ENCODE assay signal across 8 mouse cellular contexts in the genomic region with DNA sequence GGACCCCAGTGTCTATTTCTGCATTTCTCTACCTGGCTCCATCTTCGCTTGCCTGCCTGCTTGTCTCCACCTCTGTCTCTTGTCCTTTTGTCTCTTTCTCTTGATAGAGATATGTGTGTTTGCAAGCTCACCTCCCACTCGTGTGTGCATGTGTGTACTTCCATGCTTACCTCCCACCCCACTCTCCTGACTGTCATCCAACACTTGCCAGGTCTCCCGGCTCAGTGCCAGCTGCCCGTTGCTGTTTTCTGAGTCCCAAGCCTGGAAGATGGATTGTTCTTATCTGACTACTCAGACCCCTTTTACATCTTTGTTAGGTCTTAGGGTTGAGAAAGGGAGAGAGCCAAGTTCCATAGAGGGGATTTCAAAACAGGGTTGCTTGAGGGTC. TPM values are rescaled to one million over a fixed set of nuclear protein-coding genes. Genes with fewer than 3 reads are reported as not detected.
DNase-seq lines count a peak whose midpoint lies in the region; ATAC-seq and TF ChIP-seq lines count a peak whose summit lies in the region.

No protein-coding gene starts in this region.

- 17% methylated on average over 4 of the region's 4 CpGs for WGBS in forebrain, postnatal 0 days
- 8% methylated on average over 4 of the region's 4 CpGs for WGBS in kidney, postnatal 0 days

- H3K4me1 ChIP-seq in megakaryocyte, embryonic 14.5 days: peaks cover 27% of the 10 kb centered on the region
- H3K4me1 ChIP-seq in forebrain, postnatal 0 days (ENCODE audit: insufficient read depth): peaks cover 19% of the 10 kb centered on the region
- H3K4me1 ChIP-seq in kidney, postnatal 0 days (replicated peaks; ENCODE audit: insufficient read depth, low read length): peaks cover 4% of the 10 kb centered on the region; the same call in 1 of the 2 replicates

- TF ChIP-seq POLR2A in brain, embryonic 14.5 days (IDR thresholded peaks at IDR 0.05; ENCODE audit: borderline replicate concordance, extremely low read depth, insufficient read depth, insufficient read length, poor library complexity, severe bottlenecking): no peak

- H3K4me3 ChIP-seq in megakaryocyte, embryonic 14.5 days (replicated peaks): peak overlapping the region; percentile 97
- H3K4me3 ChIP-seq in forebrain, postnatal 0 days (ENCODE audit: low read depth, low read length): peak overlapping the region; percentile 97
- H3K4me3 ChIP-seq in kidney, postnatal 0 days (replicated peaks; ENCODE audit: low read depth, low read length): peak overlapping the region; percentile 93

- no peak for TF ChIP-seq CTCF in brain, embryonic 14.5 days (IDR thresholded peaks at IDR 0.05; ENCODE audit: borderline replicate concordance, extremely low read depth, insufficient read depth, insufficient read length)
- no peak for TF ChIP-seq CTCF in forebrain, postnatal 0 days (IDR thresholded peaks at IDR 0.05; ENCODE audit: low read depth)
- no peak for TF ChIP-seq CTCF in kidney, postnatal 0 days (IDR thresholded peaks at IDR 0.05; ENCODE audit: low read depth)

- DNase-seq in brain, embryonic 14.5 days (ENCODE audit: low read depth): peak; percentile 44
- peak; percentile 14 for DNase-seq in forebrain, postnatal 0 days
- no peak for DNase-seq in kidney, postnatal 0 days (ENCODE audit: low spot score)
- DNase-seq in lung, postnatal 14 days: peak; percentile 16
- DNase-seq in embryo, embryonic 10.5 days (ENCODE audit: low spot score): no peak
- DNase-seq in urinary bladder, adult 18-20 months (ENCODE audit: low spot score in 2 of 2): no peak

- no peak for ATAC-seq in megakaryocyte, adult 5-6 weeks (ENCODE audit: poor library complexity, severe bottlenecking)
- ATAC-seq in forebrain, postnatal 0 days: no peak
- no peak for ATAC-seq in kidney, postnatal 0 days (replicated peaks; ENCODE audit: low FRiP score, low read depth)

- H3K9ac ChIP-seq in forebrain, postnatal 0 days: peak overlapping the region; percentile 97
- H3K9ac ChIP-seq in kidney, postnatal 0 days (ENCODE audit: low read depth, low read length): peak overlapping the region; percentile 90

- no peaks in the 10 kb centered on the region for H3K9me3 ChIP-seq in megakaryocyte, embryonic 14.5 days
- H3K9me3 ChIP-seq in forebrain, postnatal 0 days (ENCODE audit: low read length): no peaks in the 10 kb centered on the region
- no peaks in the 10 kb centered on the region for H3K9me3 ChIP-seq in kidney, postnatal 0 days (replicated peaks; ENCODE audit: low read length)

- peak overlapping the region; percentile 97; the same call in 1 of the 2 replicates for H3K27ac ChIP-seq in forebrain, postnatal 0 days (ENCODE audit: low read depth, low read length)
- H3K27ac ChIP-seq in kidney, postnatal 0 days: no peak overlapping the region

- H3K36me3 ChIP-seq in megakaryocyte, embryonic 14.5 days (replicated peaks; ENCODE audit: low read length): peaks cover 41% of the 10 kb centered on the region
- no peaks in the 10 kb centered on the region for H3K36me3 ChIP-seq in forebrain, postnatal 0 days (ENCODE audit: insufficient read depth)
- no peaks in the 10 kb centered on the region for H3K36me3 ChIP-seq in kidney, postnatal 0 days (ENCODE audit: insufficient read depth, low read length)

- H3K27me3 ChIP-seq in megakaryocyte, embryonic 14.5 days (replicated peaks): no peaks in the 10 kb centered on the region
- no peaks in the 10 kb centered on the region for H3K27me3 ChIP-seq in forebrain, postnatal 0 days (ENCODE audit: insufficient read depth, low read length)
- H3K27me3 ChIP-seq in kidney, postnatal 0 days (ENCODE audit: insufficient read depth, low read length): no peaks in the 10 kb centered on the region

- H3K4me2 ChIP-seq in forebrain, postnatal 0 days (ENCODE audit: low read depth): peak overlapping the region; percentile 83
- H3K4me2 ChIP-seq in kidney, postnatal 0 days (ENCODE audit: low read length): peak overlapping the region; percentile 96

RNA-seq across cellular contexts. Expression of a gene that starts 1.6 kb away (rescaled TPM):
- polyA plus RNA-seq in megakaryocyte, embryonic 14.5 days (2012; ENCODE audit: insufficient read depth, low replicate concordance): 20.8 and 22.0 TPM in 2 replicates
- total RNA-seq in megakaryocyte, adult 5-6 weeks (2015): 26.1 and 26.6 TPM in 2 replicates
- total RNA-seq in megakaryocyte, adult 5-6 weeks (2017): 11.5 and 15.7 TPM in 2 replicates
- 14.1 and 16.6 TPM in 2 replicates for polyA plus RNA-seq in brain, embryonic 14.5 days (2012; rRNA removed)
- total RNA-seq in forebrain, postnatal 0 days (2014; rRNA removed): 12.3 and 14.9 TPM in 2 replicates
- 4.4 and 7.8 TPM in 2 replicates for polyA plus RNA-seq in forebrain, postnatal 0 days (2015; fragmentation: Nextera tagmentation; extraction: Ambion mirVana)
- polyA plus RNA-seq in kidney, postnatal 0 days (2015; fragmentation: Nextera tagmentation; extraction: Ambion mirVana): 8.7 and 9.1 TPM in 2 replicates

RNA-seq across cellular contexts. Expression of a gene that starts 42.6 kb away (rescaled TPM):
- 1.5 and 2.0 TPM in 2 replicates for polyA plus RNA-seq in megakaryocyte, embryonic 14.5 days (2012; ENCODE audit: insufficient read depth, low replicate concordance)
- 120 and 142 TPM in 2 replicates for total RNA-seq in megakaryocyte, adult 5-6 weeks (2015)
- total RNA-seq in megakaryocyte, adult 5-6 weeks (2017): 62.9 and 65.5 TPM in 2 replicates
- 41.3 and 51.2 TPM in 2 replicates for polyA plus RNA-seq in brain, embryonic 14.5 days (2012; rRNA removed)
- total RNA-seq in forebrain, postnatal 0 days (2014; rRNA removed): 23.1 and 28.9 TPM in 2 replicates
- 24.6 and 30.3 TPM in 2 replicates for polyA plus RNA-seq in forebrain, postnatal 0 days (2015; fragmentation: Nextera tagmentation; extraction: Ambion mirVana)
- polyA plus RNA-seq in kidney, postnatal 0 days (2015; fragmentation: Nextera tagmentation; extraction: Ambion mirVana): 20.3 and 25.8 TPM in 2 replicates

RNA-seq across cellular contexts. Expression of a gene that starts 46.2 kb away (rescaled TPM):
- 15.9 and 41.9 TPM in 2 replicates for polyA plus RNA-seq in megakaryocyte, embryonic 14.5 days (2012; ENCODE audit: insufficient read depth, low replicate concordance)
- 56.5 TPM in 2 replicates for total RNA-seq in megakaryocyte, adult 5-6 weeks (2015)
- 74.6 and 83.2 TPM in 2 replicates for total RNA-seq in megakaryocyte, adult 5-6 weeks (2017)
- 64.1 and 67.5 TPM in 2 replicates for polyA plus RNA-seq in brain, embryonic 14.5 days (2012; rRNA removed)
- total RNA-seq in forebrain, postnatal 0 days (2014; rRNA removed): 51.9 and 68.0 TPM in 2 replicates
- polyA plus RNA-seq in forebrain, postnatal 0 days (2015; fragmentation: Nextera tagmentation; extraction: Ambion mirVana): 50.2 and 58.1 TPM in 2 replicates
- 82.0 and 82.7 TPM in 2 replicates for polyA plus RNA-seq in kidney, postnatal 0 days (2015; fragmentation: Nextera tagmentation; extraction: Ambion mirVana)

Comparison
In these comparisons a context has a peak if more than half of its experiments do, and no peak if none do; other contexts are left out.
1. DNase-seq: peak in brain, embryonic 14.5 days (single experiment), forebrain, postnatal 0 days (single experiment) and lung, postnatal 14 days (single experiment); none in kidney, postnatal 0 days (single experiment), embryo, embryonic 10.5 days (single experiment) and urinary bladder, adult 18-20 months (0 of 2).
2. Peak in every context shown above with its lines, with median percentiles within 50 percentile points of each other: H3K4me3 ChIP-seq.